Mouse (Mus musculus): ENCODE measurements around the gene Tmem47.

DNA sequence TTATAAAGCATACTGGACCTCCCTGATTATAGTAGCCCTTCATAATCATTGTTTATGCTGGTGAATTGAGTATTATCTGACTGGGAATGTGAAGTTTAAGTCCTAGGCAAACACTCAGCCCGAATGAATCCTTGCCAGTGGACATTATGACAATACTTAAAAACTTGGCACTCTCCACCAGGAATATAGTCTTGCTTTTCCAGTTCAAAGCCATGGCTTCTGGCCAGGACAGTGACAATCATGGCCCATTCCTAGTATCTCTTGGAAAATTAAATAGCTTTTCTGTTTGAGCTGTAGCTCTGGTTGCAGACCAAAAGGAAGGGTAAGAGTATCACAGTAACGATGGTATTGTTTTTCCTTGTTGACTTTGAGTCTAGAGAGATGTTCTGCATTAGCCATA is 10.5 kb downstream of the Tmem47 start:
- TF ChIP-seq CTCF (conservative IDR thresholded peaks at IDR 0.05; ENCODE audit: low read length): no peak
- no peak for TF ChIP-seq NANOG (IDR thresholded peaks at IDR 0.05; ENCODE audit: borderline replicate concordance, low read length)
- TF ChIP-seq POU5F1 (IDR thresholded peaks at IDR 0.05; ENCODE audit: borderline replicate concordance, low read length): no peak

Measured in E14TG2a.4 (cell line).